Mouse (Mus musculus) erythroblast, embryonic 14.5 days (primary cell): Measurements from ENCODE around the gene Kif1b.

Source experiments
- GATA1 ChIP-seq: IDR thresholded peaks from 2 replicates; pipeline ENCODE4 v1.6.1; 2012; ENCODE audit warnings: low read length, inconsistent platforms, mixed read lengths
- TAL1 ChIP-seq: IDR thresholded peaks from 3 replicates; pipeline ENCODE4 v1.6.1; 2012; ENCODE audit warnings: low read length, inconsistent platforms, mixed read lengths

- no peak for TF ChIP-seq TAL1
- no peak for TF ChIP-seq GATA1
Observed at GRCm38 (mm10) chr4:149159891-149160290, 147.6 kb downstream of the Kif1b start.
